Mouse (Mus musculus): ENCODE data around the gene Trim44. TPM values are rescaled to one million over a fixed set of nuclear protein-coding genes. Genes with fewer than 3 reads are reported as not detected.

Trim44 gene
- total RNA-seq, 2 experiments from 2014 or later = 65.2 to 66.6 TPM

DNA sequence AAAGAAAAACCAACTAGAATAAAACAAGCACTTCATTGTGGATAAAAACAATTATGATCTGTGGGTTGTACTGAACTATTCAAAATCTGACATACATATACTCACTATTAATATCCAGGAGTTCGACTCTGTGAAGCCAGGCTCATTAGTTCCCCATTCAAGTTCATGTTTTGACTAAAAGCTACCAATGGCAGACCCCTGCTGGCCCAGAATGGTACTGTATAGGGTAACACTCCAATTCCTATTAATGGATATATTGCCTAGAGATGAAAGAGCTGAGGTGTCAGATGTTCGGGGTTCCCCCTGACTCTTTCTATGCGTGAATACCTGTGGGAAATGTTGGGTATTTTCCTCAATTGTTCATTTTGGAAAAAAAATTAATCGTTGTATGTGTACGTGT lies 117.6 kb downstream of the Trim44 start:
- peak; percentile 51 to 68 for DNase-seq

GRCm38 (mm10) chr2:102288676-102289075 lies 119.0 kb downstream of the Trim44 start:
- DNase-seq = no peak

GRCm38 (mm10) chr2:102287369-102287768 lies 120.3 kb downstream of the Trim44 start:
- DNase-seq = no peak

GRCm38 (mm10) chr2:102282081-102282480 lies 125.5 kb downstream of the Trim44 start:
- no peak for DNase-seq

DNA sequence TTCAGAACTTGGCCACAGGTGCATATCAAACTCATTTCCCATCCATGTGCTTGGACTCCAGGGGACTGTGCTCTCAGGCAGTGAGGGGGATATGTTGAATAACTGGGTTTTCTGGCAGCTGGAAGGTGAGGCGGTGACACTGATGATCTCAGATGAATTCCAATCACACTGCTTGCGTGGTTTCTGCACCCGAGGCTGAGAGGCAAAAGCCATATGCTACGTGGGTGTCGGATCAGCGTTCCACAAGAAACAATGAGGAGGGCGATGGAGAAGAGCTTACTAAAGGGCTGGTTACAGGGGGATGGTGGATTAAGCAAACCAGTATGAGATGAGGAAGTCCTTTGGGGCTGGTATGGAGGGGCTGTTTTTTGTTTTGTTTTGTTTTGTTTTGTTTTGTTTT lies 127.8 kb downstream of the Trim44 start:
- no peak for DNase-seq

DNA sequence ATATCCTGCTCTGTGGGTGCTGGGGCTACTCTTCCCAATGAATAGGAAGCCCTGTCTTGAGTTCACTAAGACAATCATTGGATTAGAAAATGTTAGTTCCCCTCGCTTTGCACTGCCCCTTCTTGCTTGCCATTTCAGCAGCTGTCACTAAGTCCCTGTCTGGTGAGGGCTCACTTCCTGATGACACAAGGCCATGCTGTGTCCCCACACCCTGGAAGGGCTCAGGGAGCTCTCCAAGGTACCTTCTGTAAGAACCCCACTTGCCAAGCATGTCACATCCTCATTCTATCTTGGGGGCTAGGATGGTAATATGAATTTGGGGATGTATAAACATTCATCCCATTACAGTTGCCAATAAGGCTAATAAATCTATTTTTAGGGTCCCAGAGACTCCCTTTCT lies 129.7 kb downstream of the Trim44 start:
- DNase-seq = peak in 1 of 2 experiments; percentile 12

- no peak for DNase-seq
Measured at GRCm38 (mm10) chr2:102273280-102273679, 134.3 kb downstream of the Trim44 start.

DNA sequence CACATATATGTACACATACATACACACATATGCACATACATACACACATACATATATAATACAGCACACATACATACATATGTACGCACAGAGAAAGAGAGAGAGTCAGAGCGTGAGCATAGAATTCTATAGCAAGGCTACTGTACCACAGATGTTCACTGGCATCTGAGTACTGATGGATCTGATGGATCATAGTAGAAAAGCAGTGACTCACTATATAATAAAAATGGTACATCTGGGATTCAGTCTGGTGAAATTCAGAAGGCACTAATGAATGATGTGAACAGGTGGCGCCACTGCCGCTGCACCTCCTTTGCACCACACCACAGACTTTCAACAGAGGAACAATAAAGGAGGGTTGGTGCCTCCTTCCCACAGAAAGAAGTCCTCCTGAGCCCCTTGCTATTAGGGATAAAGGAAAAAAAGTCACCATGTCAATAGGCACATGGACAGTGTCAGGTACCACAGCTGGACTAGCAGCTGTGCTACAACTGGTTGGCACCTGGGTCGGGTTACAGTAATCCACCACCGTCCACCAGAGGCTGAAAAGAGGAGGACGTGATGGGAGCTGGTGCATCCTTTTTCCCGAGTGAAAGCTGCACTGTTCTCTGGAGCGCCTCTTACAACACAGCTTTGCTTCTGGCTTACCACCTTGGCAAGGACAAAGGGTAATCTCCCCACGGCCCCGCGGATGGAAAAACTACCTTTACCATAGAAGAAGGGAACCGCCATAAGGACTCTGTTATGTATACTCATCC lies 139.9 kb downstream of the Trim44 start:
- no peak for DNase-seq

- DNase-seq = no peak
Measured at GRCm38 (mm10) chr2:102266911-102267310, 140.7 kb downstream of the Trim44 start.

DNA sequence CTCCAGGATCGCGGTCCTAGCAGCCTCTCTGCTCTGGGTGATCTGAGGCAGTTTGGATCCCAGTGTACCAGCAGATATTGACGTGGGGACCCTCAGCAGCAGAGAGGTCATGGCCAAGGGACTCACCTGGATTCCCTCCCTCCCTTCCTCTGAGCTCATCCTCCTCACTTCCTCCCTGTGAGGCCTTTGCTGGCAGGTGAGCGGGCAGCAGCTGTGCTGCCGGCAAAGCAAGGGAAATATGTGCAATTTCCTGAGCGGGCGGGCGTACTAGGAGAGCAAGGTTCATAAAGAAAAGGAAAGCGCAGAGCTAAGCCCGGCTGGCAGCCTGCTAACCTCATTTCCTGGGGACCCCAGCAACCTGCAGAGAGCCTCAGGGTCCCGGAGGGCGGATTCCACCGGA lies 148.5 kb downstream of the Trim44 start:
- DNase-seq = peak; percentile 29 to 44

DNA sequence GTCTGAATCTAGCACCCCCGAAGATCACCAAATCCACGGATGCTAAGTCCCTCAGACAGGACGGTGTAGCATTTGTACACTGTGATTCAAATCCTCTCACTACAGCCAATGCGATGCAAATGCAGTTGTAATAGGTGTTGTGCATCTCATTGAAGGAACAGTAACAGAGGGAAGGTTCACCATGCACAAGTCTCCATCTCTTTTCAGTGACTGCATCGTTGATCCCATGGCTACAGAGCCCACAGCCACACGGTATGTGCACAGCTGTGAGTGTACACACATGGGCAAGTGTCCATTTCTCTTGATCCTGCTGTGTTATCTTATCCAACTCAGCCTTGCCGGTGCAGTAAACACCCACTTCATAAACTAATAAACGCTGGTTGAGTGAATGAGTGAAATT lies 148.9 kb downstream of the Trim44 start:
- no peak for DNase-seq

- DNase-seq = peak in 1 of 2 experiments; percentile 5
Measured at GRCm38 (mm10) chr2:102257964-102258605, 149.5 kb downstream of the Trim44 start.

- no peak for DNase-seq
Measured at GRCm38 (mm10) chr2:102256591-102257335, 150.9 kb downstream of the Trim44 start.

GRCm38 (mm10) chr2:102256100-102256499 lies 151.5 kb downstream of the Trim44 start:
- DNase-seq = no peak

DNA sequence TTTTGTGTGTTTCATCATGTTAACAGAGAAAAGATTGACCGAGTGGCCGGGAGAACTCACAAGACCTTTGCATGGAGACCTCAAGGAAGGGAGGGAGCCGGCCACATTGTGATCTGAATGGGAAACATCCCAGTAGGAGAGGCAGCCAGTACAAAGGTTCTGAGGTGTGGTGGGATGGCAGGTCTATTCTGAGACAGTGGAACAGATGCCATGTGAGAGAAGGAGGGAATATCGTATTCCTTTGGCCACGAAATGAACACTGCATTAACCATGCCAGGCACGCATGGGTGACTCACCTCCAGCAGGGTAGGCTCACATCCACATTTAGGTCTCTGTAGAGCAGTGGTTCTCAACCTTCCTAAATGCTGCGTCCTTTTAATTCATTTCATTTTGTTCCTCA lies 154.4 kb downstream of the Trim44 start:
- DNase-seq = no peak

- peak; percentile 27 to 38 for DNase-seq
Measured at GRCm38 (mm10) chr2:102252651-102253050, 155.0 kb downstream of the Trim44 start.

Other genes with a start within 250 kb of the Trim44 start
- gene Ldlrad3, start 221.4 kb downstream of the Trim44 start, total RNA-seq (2021) = 1 to 10 TPM; 8.2 to 9.3 TPM
- gene Fjx1, start 44.7 kb upstream of the Trim44 start, total RNA-seq (2021) = 1 to 10 TPM in 1 of 2 experiments, under 1 TPM in 1; 0.46 to 1.2 TPM
- 1 to 10 TPM; 2.0 to 2.3 TPM for gene Pamr1, start 142.2 kb upstream of the Trim44 start, total RNA-seq (2021)